Mouse (Mus musculus) adrenal gland, postnatal 36 days (tissue): ENCODE measurements around the gene Mfsd4b4. TPM values are rescaled to one million over a fixed set of nuclear protein-coding genes. Genes with fewer than 3 reads are reported as not detected.
"Not testable (repeated sequence)": the region's sequence is repeated elsewhere in the genome, so short reads cannot be mapped to it uniquely, and the experiment has no call there.

Experiments used
- DNase-seq, 2 experiments: peaks; one replicate each; pipeline ENCODE4 v3.0.0; 2021; ENCODE audit warnings: mixed read lengths in 1 of 2
- long read RNA-seq, 2 experiments: library from polyadenylated mRNA; stranded (forward); transcript quantifications; one replicate each; pipeline ENCODE4 v2.0.0; 2021; ENCODE audit warnings: borderline sequencing depth in 2 of 2
- total RNA-seq, 2 experiments: library from RNA; stranded (reverse); gene quantifications; 2 replicates each; pipeline ENCODE4 v1.2.3; 2021

The Mfsd4b4 gene
- total RNA-seq = 10 to 100 TPM in 1 of 2 experiments, 1 to 10 TPM in 1; 5.8 to 11.8 TPM
- long read RNA-seq, experiment 1, transcript Mfsd4b4-202 (4 exons, 3,523 nt) = major isoform, 13 of 19 reads
- long read RNA-seq, experiment 1, partial matches to known transcripts = 1 of 19 reads
- long read RNA-seq, experiment 1, other reads (novel, unspliced or antisense) = 3 of 19 reads
- long read RNA-seq, experiment 2, partial matches to known transcripts = 1 of 4 reads
- long read RNA-seq, experiment 2, other reads (novel, unspliced or antisense) = 1 of 4 reads

GRCm38 (mm10) chr10:39898874-39899371, at the start of gene Mfsd4b4:
Mfsd4b4 (minus strand) TSS chr10:39899238.
- peak; percentile 90 to 93 for DNase-seq

GRCm38 (mm10) chr10:39947195-39947594, 48.2 kb upstream of the Mfsd4b4 start:
- DNase-seq = not testable (repeated sequence)

DNA sequence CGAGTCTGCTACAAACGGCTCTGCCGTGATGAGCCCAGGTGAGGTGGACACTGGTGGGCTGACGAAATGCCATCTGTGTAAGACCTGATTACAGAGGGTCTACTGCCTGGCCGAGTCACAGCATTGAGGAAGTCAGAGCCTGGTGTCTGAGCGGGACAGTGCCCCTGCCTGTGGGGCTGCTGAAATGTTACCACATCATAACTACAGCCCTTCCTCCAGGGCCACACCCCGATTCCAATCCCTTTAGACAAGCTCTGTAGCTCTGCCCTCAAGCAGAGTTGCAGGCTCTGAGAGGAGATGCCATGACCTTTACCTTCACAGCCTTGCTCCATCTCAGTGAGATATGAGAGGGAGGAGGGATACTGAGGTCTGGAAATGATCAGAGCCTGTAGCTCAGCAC, 37.5 kb upstream of the Mfsd4b4 start:
- DNase-seq = no peak

DNA sequence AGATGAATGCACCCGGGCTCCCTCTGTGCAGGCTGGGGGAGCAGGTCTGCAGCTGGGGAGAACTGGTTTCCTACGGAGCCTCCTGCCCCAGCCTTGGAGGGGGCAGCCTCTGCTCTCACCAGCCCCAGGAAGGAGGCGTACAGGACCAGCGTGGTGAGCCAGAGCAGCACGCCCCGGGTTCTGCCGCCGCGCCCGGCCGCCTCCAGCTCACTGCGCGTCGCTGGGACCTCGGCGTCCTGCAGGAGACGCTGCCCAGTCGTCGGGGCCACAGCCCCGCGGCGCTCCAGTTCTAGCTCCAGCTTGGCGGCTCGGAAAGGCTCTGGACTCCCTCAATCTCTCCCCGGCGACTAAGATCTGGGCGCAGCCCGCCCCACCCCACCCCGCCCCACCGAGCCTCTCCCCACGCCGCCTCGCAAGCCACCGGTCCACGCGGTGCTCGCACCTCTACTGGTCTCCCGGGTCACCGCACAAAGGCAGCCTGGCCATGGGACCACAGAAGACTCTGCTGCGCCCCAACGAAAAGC, 27.6 kb upstream of the Mfsd4b4 start, which contains the start of gene Mfsd4b2:
TSS of gene Mfsd4b2 (minus strand) at position 308 of the 524 bp plus-strand sequence.
- DNase-seq = peak; percentile 38 to 43

DNA sequence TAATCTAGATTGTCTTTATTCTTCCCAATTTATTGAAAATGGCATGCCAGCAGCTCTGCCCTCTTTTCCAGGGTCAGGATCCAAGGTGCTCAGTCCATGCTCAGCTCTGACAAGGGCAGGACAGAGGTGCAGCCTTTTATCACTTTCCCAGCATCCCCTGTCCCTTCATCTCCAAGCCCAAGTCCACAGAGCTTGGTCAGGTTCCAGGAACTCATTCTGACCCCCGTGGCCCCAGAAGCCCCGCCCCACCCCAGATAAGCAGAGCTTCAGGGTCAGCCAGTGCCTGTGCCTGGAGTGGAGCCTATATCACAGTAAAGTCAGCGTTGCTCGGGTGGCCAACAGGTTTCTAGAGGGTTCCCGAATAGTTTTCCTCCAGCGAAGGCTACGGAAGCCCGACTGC, 25.5 kb upstream of the Mfsd4b4 start:
- not testable (repeated sequence) for DNase-seq

GRCm38 (mm10) chr10:39912616-39913015, 13.6 kb upstream of the Mfsd4b4 start:
- DNase-seq = no peak

DNA sequence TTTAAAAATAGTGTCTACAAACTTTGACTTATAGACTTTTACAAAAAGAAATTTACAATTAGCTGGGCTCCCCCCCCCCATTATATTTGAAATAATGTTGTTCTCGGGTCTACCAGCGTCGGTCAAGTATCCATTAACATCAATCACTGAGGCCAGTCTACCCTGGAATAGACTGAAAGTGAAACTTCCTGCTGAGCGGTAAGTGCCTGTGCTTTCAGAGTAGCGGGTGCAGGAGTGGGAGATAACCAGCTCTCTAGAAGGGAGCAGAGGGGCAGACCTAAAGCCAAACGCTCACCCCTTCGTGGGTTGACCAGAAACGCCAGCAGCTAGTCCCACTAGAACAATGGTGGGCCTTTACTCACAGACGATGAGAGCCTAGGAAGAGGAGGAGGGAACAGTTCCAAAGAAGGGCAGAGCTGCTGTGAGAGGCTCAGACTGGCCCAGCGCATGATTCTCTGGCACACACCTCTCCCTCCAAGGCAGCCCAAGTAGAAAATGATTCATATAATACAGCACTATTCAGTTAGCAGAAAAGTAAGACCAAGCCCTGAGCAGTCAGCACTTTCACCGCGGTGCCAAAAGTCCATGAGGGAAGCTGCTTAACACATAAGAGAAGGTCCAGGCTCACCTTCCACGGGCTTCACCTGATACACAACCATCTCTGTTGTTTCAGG, 9.9 kb upstream of the Mfsd4b4 start:
- DNase-seq = no peak

GRCm38 (mm10) chr10:39906799-39907658, 8.0 kb upstream of the Mfsd4b4 start:
- DNase-seq = no peak

DNA sequence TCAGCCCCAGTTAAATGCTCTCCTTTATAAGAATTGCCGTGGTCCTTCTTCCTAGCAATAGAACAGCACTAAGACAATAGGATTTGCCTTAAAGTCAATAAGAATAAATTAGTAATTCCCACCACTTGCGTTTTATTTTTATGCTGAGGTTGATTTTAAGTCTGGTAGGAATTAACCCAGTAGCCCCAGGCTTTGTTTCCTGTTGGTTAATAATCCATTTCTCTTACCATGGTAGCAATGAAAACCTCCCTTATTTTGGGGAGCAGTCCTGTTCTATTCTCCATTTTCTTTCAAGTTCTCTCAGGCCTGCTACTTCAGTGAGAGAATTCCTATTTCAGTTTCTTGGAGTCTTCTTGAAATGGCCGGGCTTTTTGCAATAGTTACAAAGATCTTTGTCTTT, 5.2 kb upstream of the Mfsd4b4 start:
- no peak for DNase-seq

DNA sequence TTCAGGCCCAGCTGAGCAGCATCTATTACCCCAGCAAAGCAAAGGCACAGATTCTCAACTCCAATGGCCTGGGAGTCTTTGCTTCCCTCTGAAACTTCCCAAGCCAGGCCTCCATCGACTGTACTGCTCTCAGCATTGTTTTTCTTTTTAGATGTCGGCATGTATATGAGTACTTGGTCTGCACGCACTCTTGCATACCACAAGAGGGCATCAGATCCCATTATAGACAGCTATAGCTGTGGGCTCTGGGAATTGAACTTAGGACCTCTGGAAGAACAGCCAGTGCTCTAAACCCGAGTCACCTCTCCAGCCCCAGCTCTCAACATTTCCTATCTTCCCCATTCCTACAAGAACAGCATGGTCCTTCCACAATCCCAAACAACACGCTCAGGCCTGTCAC, 2.5 kb downstream of the Mfsd4b4 start:
- no peak for DNase-seq

- DNase-seq = peak; percentile 16 to 53
Measured at GRCm38 (mm10) chr10:39893702-39894697, 5.0 kb downstream of the Mfsd4b4 start.

DNA sequence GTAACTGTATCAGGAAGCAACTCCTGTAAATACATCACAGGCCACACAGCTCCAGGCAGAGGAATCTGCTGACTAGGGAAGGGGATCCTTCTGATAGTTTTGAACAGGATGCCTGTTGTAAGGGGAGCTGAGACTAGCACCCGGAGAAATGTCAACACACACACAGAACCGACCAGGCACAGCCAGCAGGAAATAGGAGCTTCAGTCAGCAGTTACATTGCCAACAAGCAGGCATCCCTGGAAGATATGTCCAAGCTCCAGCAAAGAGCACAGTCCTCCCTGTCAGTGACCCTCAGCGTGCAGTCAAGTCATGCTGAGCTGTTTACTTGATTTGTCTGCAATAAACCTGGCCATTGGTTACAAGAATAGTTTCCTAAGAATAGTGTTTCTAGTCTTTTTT, 10.4 kb downstream of the Mfsd4b4 start:
- no peak for DNase-seq

DNA sequence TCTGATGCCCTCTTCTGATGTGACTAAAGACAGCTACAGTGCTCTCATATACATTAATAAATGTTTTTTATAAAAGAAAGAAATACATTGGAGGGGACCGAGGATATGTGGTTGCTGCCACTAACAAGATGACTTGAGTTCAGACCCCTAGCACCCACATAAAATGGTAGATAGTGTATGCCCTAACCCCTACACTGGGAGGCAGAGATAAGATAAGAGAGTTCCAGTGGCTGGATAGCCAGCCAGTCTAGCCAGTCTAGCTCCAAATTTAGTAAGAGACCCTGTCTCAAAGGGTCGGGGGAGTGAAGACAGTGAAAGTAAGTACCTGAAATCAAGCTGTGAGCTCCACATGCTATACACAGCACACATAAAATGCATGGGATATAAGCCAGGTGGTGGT, 33.5 kb downstream of the Mfsd4b4 start:
- DNase-seq = no peak

GRCm38 (mm10) chr10:39842621-39843020, 56.4 kb downstream of the Mfsd4b4 start:
- no peak for DNase-seq

Other genes starting within 250 kb of the Mfsd4b4 start
- gene Rev3l, start 167.1 kb downstream of the Mfsd4b4 start, total RNA-seq = 10 to 100 TPM; 23.5 to 25.2 TPM
- gene Mfsd4b2, start 27.7 kb upstream of the Mfsd4b4 start, total RNA-seq = under 1 TPM; 0.33 to 0.63 TPM
- gene Mfsd4b3, start 60.9 kb upstream of the Mfsd4b4 start, total RNA-seq = 1 to 10 TPM; 2.8 to 9.5 TPM
- gene Mfsd4b5, start 87.4 kb upstream of the Mfsd4b4 start, total RNA-seq = under 1 TPM; 0.60 to 0.76 TPM
- gene Mfsd4b1, start 126.0 kb upstream of the Mfsd4b4 start, total RNA-seq = 1 to 10 TPM; 2.7 to 4.4 TPM
- 10 to 100 TPM; 21.8 to 22.5 TPM for gene Slc16a10, start 243.0 kb upstream of the Mfsd4b4 start, total RNA-seq